Mouse (Mus musculus) adipocyte (in vitro differentiated cells): ENCODE measurements around the gene Mmachc.
A peak's percentile ranks its signal among the peaks of the same experiment; 100 is the strongest.

Experiments
- DNase-seq: peaks from one replicate; pipeline ENCODE4 v3.0.0-alpha.2; 2016; ENCODE audit warnings: low spot score

Mmachc gene

DNA sequence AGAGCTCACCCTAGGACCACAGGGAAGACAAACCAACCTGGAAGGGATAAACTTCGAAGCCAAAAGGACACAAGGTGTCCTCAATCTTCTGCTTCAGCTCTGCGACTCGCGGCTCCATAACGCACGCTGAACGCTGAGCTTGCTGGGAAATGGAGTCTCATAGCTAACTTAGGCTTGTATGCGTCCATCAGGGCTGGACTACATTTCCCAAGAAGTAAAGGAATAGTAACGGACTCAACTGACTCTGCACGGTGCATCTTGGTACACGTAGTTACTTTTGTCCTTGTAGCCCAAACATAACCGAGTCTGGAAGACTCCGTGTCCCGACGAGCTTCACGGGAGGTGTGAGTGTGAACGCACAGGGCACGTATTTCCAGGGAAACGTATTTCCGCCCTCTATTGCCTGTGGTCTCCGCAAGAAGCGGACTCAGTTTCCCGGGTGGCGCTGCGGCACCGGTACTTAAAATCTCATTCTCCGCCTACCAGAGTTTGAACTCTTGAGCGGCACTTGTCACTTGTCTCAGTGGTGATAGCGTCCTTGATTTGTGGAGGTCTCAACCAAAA, at the start of gene Mmachc, which contains the start of gene Ccdc163:
Gene Mmachc, minus strand, starts transcription at position 206 of the 564 bp plus-strand sequence.
Gene Ccdc163, plus strand, starts transcription at position 309 of the 564 bp plus-strand sequence.
- peak; percentile 99 for DNase-seq

DNA sequence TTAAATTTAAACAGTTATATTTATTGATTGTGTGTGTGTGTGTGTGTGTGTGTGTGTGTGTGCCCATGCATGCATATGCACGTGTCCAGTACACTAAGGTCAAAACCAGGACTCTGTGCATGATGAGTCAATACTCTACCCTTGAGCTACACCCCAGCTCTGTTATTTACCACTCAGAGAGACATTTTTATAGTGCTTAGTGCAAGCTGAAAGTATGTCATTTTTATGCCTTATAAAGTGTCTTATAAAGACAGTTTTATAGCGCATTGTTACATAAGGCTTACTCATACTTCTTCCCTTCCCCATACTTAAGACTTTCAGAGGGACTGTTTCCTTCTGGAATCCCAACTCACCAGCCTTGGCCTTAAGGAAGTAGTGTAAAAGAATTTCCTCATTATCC, 41.5 kb upstream of the Mmachc start:
- DNase-seq: no peak

DNA sequence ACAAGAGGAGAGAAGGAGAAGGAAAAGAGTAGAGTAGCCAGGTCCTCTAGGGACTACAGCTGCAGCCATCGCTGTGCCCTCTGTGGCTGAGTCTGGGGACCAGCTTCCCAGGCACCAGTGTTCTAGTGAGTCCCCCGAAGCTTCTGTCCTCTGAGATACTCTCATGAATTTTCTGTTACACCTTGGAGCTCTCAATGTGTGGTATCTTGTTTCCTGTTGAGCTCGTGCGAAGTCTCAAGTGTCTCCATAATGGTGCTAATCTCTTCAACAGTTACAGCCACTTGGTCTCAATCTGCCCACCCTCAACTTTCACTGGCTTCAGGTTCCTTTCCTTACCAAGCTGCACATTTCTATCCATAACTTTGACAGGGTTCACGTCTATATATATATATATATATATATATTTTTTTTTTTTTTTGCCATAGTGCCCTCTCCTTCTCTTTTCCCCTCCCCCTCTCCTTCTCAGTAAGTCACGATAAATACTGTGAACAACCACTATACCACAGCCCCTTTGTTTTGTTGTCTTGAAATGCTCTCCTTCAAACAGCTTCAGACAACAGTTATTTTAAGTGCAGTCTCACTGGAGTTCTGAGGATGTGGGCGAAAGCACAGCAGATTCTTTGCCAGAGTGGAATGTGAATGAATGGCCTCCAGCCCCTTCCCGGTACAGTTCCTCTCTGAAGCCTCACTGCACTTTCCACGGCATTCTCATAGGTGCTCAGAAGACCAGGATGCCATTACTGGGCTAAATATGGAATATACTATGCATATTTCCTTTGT, 31.0 kb upstream of the Mmachc start:
- DNase-seq: no peak

DNA sequence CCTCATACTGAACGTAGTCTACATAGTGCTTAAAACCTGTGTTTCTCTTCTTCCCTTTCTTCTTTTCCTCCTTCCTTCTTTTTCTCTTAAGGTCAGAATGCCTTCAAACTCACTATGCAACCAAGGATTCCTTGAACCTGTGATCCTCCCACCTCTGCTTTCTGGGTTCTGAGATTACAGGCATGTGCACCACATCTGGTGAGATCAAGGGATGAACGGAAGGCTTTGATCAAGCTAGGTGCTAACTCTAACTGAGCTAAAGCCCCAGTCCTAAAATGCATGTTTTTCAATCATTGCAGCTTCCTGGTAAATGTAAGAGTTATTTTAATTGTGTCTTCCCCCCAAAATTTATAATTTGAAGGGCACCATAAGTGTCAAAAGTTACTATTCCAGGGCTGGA, 26.8 kb upstream of the Mmachc start:
- no peak for DNase-seq

DNA sequence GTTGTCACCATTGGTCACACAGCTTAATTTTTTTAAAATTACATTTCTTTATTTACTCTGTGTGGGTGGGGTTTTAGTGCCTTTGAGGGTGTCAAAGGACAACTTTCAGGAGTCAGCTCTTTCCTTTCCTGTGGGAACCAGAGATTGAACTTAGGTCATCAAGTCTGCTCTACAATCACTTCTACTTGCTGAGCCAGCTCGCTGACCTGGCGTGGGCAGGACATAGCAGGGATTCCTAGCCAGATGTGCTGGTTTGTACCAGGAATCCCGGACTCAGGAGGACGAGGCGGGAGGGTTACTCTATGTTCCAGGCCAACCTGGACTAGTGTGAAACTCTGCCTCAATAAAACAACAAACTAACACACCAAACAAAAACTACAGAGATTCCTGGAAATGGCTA, 24.1 kb upstream of the Mmachc start:
- DNase-seq: no peak

DNA sequence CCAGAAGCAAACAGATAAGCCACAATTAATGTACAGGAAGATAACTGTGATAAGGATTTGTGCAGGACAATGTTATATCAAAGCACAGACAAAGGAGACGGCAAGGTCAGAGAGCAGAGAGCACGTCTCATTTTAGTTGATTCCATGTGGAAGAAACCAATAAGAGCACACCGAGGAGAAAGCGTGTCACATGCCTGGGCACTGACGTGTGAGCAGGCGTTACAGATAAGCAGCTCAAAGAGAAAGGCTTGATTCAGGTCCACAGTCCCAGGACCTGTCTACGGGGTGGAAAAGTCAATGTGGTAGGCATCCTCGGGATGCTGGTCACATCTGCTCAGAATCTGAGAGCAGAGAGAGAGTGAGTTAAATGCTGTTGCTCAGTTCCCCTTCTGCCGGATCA, 22.9 kb upstream of the Mmachc start:
- no peak for DNase-seq

DNA sequence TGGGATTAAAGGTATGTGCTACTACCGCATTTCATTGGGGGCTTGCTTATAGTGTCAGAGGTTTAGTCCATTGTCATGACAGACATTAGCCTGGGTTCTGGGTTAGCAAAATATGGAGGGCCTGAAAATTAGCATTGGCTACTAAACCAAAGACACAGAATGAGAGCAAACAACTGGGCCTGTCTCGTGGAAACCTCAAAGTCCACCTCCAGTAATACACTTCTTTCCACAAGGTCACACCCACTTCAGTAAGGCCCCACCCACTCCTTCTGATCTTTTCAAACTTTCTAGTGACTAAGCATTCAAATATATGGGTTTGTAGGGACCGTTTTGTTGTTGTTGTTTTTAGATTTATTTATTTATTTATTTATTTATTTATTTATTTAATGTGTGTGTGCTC, 21.3 kb upstream of the Mmachc start:
- DNase-seq: no peak

DNA sequence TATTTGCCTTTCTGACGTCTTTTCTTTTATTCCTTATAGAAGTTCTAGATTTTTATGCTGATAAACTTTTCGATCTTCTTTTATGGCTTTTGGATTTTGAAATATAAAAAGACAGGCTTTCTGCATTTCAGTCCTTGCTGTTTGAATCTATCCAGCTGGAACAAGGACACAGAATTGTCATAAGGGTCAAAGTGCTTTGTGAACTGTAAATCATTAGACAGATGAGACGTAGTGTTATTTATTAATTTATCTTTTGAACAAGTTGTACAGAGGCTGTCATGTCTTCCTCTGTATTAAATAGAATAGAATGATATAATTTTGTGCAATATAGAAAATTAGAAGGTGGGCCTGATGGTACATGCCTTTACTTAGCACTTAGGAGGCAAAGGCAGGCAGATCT, 19.2 kb upstream of the Mmachc start:
- DNase-seq: no peak

DNA sequence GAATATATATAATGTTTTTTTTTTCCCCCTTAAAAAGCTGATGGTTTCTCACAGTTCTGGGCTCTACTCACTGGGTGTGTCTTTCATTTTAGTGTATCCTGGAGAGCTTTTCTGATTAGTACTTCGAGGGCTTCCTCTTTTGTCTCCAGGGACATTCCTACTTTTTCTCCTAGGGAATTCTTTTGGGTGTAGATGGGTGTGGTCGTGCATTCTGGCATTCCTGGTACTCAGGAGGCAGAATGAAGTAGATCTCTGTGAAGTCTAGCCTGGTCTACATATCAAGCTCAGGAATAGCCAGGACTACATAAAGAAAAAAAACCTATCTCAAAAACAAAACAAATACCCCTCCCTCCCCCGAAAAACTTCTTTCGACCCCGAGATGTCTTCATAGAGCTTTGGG, 17.2 kb upstream of the Mmachc start:
- DNase-seq: no peak

DNA sequence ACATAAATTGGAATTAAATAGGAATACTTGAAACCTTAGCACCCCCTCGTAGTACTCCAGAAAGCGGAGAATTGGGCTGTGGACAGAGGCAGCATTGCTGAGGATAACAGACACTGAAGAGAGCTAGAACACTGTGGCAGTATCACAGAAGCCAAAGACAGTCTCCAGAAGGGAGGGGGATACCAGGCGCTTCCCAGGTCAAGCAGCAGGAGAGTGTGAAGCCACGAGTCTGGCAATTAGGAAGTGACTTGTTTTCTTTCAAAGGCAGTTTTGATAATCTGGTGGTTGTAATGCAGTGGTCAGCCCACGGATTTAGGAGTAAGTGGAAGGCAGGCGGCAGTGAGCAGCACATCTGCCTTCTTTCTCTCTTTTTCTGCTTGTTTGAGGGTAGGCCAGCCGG, 14.0 kb upstream of the Mmachc start:
- DNase-seq: no peak

DNA sequence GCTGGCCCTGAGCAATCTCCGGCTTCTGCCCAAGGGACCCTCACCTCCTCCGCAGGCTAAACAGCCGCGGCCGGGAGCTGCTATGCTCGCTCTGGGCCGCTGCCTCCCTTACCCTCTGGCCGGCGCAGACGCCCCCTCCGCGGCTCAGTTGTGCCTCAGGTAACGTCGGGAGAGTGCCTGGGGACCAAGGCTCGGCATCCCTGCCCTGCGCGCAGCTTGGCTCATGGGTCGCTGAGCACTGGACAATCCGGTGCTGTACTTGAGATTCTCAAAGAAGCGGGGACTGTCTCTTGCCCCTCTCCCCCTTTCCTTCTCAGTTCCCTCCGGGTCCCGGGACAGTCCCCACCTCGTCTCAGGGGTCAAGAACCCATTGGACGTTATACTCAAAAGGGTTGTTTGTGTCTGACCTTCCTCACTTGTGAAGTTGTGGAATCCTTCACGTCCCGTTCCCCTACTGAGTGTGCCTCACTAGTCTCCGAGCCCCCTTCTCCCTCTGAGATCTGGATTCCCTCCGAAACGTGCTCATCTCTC, 13.0 kb upstream of the Mmachc start:
- DNase-seq: no peak

DNA sequence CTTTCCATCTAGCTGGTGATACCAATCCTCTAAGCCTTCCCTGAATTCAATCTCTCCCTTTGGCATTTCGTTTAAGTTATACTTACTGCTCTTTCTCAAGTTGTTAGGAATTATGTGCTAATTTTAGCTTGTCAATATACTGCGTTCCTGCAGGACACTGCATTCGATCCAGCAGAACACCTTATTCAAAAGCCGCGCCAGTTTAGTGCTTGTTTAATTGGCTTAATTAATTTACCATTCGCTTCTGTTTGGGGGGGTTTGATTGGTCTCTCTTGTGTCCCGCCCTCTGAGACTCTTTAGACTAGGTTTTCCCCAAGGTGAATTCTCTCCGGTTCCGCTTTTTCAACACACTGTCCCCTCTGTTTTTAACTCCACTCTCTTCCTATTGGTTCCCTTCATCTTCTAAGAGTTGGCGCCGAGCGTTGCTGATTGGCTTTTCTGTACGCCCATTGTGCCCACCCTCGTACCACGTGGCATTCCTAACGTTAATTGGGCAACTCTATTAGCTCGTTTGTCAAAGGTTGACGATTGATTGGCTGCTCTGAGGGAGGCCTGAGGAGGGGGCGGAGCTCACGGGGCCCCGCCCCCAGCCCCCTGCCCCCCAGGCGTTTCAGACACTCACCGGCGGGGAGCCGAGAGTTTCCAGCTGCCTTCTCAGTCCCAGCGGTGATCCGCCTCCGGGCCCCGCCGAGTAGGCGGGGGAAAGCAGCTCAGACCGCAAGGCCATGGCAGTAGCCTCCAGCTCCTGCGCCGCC, 12.3 kb upstream of the Mmachc start, which contains the start of gene Tesk2:
Gene Tesk2, plus strand, starts transcription at position 606 of the 755 bp plus-strand sequence.
- DNase-seq: peak; percentile 97

DNA sequence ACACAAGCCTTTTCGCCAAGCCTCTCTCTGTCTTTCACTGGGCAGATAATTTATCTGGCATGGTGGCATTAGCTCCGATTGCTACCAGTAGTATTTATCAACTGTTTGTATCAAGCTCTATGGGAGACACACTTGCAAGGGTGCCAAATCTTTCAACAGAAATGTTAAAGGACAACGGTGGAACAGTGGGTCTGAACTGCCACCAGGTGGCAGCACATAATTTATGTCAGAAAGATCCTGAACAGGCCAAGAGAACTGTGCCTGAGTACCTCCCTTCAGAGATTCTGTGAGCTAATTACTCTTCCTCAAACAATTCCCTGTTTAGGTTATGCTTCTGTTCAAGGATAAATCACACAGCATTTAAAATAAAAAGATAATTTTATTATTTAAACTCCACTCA, 11.2 kb upstream of the Mmachc start:
- DNase-seq: peak; percentile 89

DNA sequence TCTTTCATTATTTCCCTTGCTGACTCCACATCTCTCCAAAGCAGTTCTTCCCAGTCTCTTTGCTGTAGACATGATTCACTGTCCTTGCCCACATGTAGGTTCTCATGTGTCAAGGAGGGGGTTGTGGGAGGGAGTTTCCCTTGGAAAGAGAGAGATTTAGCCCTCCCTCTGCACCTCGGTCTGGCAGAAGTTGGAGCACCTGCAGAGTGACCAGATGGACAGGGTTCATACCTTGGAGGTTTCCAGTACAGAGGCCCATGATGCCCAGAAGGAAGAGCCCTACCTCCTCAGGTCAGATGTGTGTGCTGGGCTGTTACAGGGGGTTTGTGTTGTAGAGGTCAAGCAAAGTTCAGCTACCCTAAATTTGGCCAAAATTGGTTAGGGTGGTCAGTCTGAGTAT, 4.3 kb upstream of the Mmachc start:
- DNase-seq: no peak

DNA sequence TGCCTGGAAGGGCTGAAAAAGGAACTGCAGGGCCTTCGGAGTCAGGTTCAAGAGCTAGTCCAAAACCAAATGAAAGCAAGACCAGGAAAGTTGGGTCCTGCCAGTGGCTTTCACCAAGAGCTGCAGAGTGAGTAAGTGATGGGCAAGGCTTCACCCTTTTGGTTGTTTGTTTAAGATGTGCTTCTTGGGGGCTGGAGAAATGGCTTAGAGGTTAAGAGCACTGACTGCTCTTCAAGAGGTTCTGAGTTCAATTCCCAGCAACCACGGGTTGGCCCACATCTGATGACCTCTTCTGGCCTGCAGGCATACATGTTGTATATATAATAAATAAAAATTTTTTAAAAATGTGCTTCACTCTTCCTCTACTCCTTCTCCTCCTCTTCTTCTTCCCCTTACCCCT, 1.9 kb upstream of the Mmachc start:
- DNase-seq: no peak

DNA sequence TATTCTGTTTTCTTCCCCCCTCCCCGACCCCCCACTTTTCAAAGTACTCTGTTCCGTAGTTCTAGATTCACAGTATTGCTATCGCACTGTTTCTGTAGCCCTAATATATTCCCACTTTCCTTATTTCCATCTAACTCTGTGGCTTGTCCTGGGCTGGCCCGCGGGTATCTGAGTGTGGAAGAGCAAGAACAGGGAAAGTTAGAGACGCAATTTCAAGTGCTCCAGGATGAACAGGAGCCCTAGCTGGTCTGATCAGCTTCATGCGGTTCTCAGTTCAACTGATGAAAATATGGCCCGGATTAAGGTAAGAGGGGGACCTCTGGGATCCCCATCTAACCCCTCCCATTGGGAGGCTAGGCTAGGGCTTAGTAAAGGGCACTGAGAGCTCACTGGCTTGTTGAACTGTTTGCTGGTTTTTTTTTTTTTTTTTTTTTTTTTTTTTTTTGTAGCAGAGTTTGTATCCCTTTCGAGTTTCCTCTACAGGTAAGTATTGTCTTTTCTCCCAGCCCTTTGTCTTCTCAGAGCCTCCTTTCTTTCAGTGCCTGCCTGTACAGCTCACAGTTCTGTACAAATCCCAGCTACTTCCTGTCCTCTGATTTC, 685 bp upstream of the Mmachc start:
- no peak for DNase-seq

DNA sequence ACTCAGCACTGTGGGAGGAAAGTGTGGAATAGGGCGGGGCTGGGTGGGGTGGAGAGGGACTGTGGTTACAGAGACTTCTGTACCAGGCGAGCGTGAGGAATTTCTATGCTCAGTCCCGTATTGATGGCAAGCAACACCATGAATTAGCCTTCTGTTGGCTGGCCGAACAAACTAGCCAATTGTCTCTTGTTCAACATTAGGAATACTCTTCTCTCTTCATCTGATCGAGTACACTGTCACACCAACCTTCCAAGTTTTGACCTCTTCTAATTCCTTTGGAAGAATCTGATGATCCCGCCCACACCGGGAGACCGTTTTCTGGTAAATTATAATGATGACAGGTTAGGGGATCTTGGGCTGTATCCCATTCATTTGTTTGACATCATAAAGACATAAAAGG, 540 bp downstream of the Mmachc start:
- peak; percentile 33 for DNase-seq

DNA sequence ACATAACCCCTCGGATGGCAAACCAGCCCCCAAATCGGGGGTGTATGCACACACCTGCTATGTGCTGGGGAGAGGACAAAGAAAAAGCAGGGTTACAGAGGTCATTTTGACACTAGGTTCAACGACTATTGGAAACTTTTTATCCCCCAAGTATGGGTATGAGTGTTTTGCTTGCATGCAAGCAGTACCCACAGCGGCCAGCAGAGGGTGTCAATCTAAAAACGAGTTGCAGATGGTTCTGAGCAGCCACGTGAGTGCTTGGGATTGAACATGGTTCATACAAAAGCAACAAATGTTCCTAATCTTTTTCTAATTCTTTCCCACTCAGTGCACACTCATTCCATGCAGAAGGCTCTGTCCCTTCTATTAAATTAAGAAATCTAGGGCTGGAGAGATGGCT, 4.4 kb downstream of the Mmachc start:
- DNase-seq: peak; percentile 69

DNA sequence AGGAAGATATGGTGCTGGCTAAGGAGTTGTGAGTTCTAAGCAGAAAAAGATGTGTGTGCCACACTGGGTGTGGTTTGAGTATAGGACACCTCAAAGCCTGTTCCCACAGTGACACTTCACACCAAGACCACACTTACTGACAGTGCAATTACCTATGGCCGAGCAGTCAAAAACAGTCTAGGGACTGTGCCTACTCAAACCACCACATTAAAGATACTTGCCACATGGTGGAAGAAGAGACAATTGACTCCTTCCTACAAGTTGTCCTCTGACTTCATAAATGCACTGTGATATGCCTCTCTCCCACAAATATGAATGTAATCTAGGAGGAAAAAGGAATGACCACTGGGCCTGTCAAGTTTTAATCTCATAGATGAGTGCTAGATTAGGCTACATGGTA, 7.2 kb downstream of the Mmachc start:
- no peak for DNase-seq

DNA sequence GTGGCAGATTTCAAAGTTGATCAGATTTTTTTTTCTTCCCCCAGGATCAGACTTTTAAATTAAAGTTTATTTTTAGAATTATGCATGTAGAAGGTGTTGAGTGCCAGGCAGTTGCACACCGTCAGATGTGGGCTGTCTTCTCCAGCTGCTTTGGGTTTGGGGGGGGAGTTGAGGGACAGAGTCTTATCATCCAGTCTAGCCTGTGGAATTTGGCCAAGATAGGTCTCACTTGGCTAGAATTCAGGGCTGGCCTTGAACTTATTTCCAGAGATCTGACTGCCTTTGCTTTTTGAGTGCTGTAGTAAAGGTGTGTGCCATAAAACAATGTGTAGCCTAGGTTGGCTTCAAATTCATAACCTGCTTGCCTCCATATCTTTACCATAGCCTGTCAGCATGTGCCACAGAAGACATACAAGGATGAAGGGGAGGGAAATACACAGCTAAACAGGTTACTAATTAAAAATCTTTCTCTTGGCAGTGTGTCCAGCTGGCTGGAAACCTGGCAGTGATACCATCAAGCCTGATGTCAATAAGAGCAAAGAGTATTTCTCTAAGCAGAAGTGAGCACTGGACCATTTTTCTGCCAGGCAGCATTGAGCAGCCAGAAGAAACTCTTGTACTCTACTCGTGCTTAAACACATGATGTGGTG, 9.4 kb downstream of the Mmachc start:
- no peak for DNase-seq

DNA sequence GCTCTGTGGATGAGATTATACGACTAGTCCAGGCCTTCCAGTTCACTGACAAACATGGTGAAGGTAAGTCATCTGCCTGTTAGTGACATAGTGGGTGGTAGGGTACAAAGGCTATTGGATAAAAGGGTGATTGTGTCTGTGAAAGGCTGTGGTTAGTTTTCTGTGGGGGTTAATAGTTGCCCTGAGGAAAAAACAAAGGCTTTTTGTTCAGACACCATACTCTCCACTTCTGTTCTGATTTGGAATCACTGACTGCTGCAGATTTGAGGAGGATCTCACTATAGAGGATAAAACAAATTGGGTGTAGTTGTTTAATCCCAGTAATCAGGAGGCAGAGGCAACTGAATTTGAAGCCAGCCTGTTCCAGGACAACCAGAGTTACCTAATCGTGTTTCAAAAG, 14.4 kb downstream of the Mmachc start:
- no peak for DNase-seq

DNA sequence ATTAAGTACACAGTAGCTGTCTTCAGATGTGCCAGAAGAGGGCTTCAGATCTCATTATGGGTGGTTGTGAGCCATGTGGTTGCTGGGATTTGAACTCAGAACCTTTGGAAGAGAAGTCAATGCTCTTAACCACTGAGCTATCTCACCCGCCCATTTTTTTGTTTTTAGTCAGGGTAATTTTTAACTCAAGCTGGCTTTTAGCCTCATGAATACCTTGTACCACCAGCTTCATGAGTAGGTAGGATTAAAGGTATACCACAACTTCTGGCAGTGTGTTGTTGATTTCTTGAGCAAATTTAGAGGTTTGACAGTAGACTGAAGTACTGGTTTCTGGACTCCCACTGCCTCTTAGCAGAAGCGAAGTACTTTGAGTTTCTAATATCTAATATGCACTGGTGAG, 16.1 kb downstream of the Mmachc start:
- DNase-seq: no peak
